Mouse (Mus musculus) liver, embryonic 14.5 days (tissue): ENCODE measurements at regions not wholly inside any gene's neighbourhood (a gene's known extent, or its start where the extent isn't known, plus 50 kb on each side); places are given as distances from the start of the nearest gene placed in this dataset.

ENCODE experiments used
- CTCF ChIP-seq: IDR thresholded peaks from 2 replicates; pipeline ENCODE4 v1.5.1; 2016; ENCODE audit warnings: antibody characterized with exemption, low read depth, control low read depth
- EP300 ChIP-seq: IDR thresholded peaks from 2 replicates; pipeline ENCODE4 v1.6.1; 2016; ENCODE audit warnings: antibody characterized with exemption, low read depth

DNA sequence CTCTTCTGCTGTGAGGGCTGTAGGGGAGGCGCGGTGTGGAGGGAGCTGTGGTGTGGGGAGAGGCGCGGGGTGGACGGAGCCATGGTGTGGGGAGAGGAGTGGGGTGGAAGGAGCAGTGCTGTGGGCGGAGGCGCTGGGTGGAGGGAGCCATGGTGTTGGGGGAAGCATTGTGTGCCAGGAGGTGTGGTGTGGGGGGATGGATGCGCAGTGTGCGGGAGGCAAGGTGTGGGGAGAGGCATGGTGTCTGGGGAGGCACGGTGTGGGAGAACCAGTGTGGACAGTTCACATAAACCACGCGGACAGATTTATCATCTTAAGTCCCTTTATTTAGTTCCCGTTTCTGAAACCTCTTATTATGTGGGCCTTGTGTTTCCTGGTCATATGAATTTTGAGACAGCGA lies 164.6 kb downstream of the Phlda1 start:
- TF ChIP-seq CTCF (no peak), EP300 (no peak)
